Mouse (Mus musculus): ENCODE measurements around the gene Baiap2l1. TPM values are rescaled to one million over a fixed set of nuclear protein-coding genes. Genes with fewer than 3 reads are reported as not detected.
"Not testable (repeated sequence)": the region's sequence is repeated elsewhere in the genome, so short reads cannot be mapped to it uniquely, and the experiment has no call there.

Gene Baiap2l1
- total and polyA plus RNA-seq, 3 experiments: 0.11 TPM; not detected in 2

- no peak for ATAC-seq (ENCODE audit: extremely low read depth, insufficient number of reproducible peaks, low FRiP score, poor library complexity, severe bottlenecking)
- TF ChIP-seq TAL1 (conservative IDR thresholded peaks at IDR 0.05; ENCODE audit: low read depth, low read length) (no peak), CTCF (IDR thresholded peaks at IDR 0.05; ENCODE audit: low read depth, low read length) (no peak), GATA2 (IDR thresholded peaks at IDR 0.05; ENCODE audit: borderline replicate concordance, low read depth, low read length) (no peak), GATA1 (IDR thresholded peaks at IDR 0.05; ENCODE audit: borderline replicate concordance, low read length) (no peak)
- Histone ChIP-seq H3K27me3 (ENCODE audit: insufficient read depth, low read length) (no peaks in the 10 kb centered on the region), H3K36me3 (replicated peaks) (no peaks in the 10 kb centered on the region), H3K9me3 (replicated peaks) (no peaks in the 10 kb centered on the region), H3K4me3 (ENCODE audit: low read depth, low read length) (no peak overlapping the region), H3K4me1 (ENCODE audit: insufficient read depth, low read depth, low read length) (no peaks in the 10 kb centered on the region)
- no peak for DNase-seq (ENCODE audit: low spot score)
These were observed 16.8 kb downstream of the Baiap2l1 start for GRCm38 (mm10) chr5:144341085-144341484.

GRCm38 (mm10) chr5:144338787-144339186, 19.1 kb downstream of the Baiap2l1 start:
- no peak for DNase-seq (ENCODE audit: low spot score)
- Histone ChIP-seq H3K9me3 (replicated peaks) (no peaks in the 10 kb centered on the region), H3K4me1 (ENCODE audit: insufficient read depth, low read depth, low read length) (no peaks in the 10 kb centered on the region), H3K27me3 (ENCODE audit: insufficient read depth, low read length) (no peaks in the 10 kb centered on the region), H3K4me3 (ENCODE audit: low read depth, low read length) (no peak overlapping the region), H3K36me3 (replicated peaks) (no peaks in the 10 kb centered on the region)
- TF ChIP-seq GATA2 (IDR thresholded peaks at IDR 0.05; ENCODE audit: borderline replicate concordance, low read depth, low read length): no peak
- TF ChIP-seq CTCF (IDR thresholded peaks at IDR 0.05; ENCODE audit: low read depth, low read length): no peak
- TF ChIP-seq GATA1 (IDR thresholded peaks at IDR 0.05; ENCODE audit: borderline replicate concordance, low read length): no peak
- TF ChIP-seq POLR2AphosphoS5 (IDR thresholded peaks at IDR 0.05; ENCODE audit: insufficient replicate concordance, low read depth, low read length): no peak
- TF ChIP-seq TAL1 (conservative IDR thresholded peaks at IDR 0.05; ENCODE audit: low read depth, low read length): no peak
- ATAC-seq (ENCODE audit: extremely low read depth, insufficient number of reproducible peaks, low FRiP score, poor library complexity, severe bottlenecking): no peak

- not testable (repeated sequence) for H3K4me1 ChIP-seq (ENCODE audit: insufficient read depth, low read depth, low read length); ATAC-seq (ENCODE audit: extremely low read depth, insufficient number of reproducible peaks, low FRiP score, poor library complexity, severe bottlenecking); DNase-seq (ENCODE audit: low spot score); H3K4me3 ChIP-seq (ENCODE audit: low read depth, low read length); H3K9me3 ChIP-seq (replicated peaks); H3K27me3 ChIP-seq (ENCODE audit: insufficient read depth, low read length); H3K36me3 ChIP-seq (replicated peaks)
These were observed 22.6 kb downstream of the Baiap2l1 start for GRCm38 (mm10) chr5:144335357-144335756.

GRCm38 (mm10) chr5:144334010-144334409, 23.9 kb downstream of the Baiap2l1 start:
- Histone ChIP-seq H3K27me3 (ENCODE audit: insufficient read depth, low read length) (no peaks in the 10 kb centered on the region), H3K4me1 (ENCODE audit: insufficient read depth, low read depth, low read length) (no peaks in the 10 kb centered on the region), H3K9me3 (replicated peaks) (no peaks in the 10 kb centered on the region), H3K36me3 (replicated peaks) (no peaks in the 10 kb centered on the region), H3K4me3 (ENCODE audit: low read depth, low read length) (no peak overlapping the region)
- DNase-seq (ENCODE audit: low spot score) (no peak), ATAC-seq (ENCODE audit: extremely low read depth, insufficient number of reproducible peaks, low FRiP score, poor library complexity, severe bottlenecking) (no peak)
- no peak for TF ChIP-seq GATA2 (IDR thresholded peaks at IDR 0.05; ENCODE audit: borderline replicate concordance, low read depth, low read length)
- no peak for TF ChIP-seq GATA1 (IDR thresholded peaks at IDR 0.05; ENCODE audit: borderline replicate concordance, low read length)
- TF ChIP-seq POLR2AphosphoS5 (IDR thresholded peaks at IDR 0.05; ENCODE audit: insufficient replicate concordance, low read depth, low read length): no peak
- no peak for TF ChIP-seq CTCF (IDR thresholded peaks at IDR 0.05; ENCODE audit: low read depth, low read length)
- no peak for TF ChIP-seq TAL1 (conservative IDR thresholded peaks at IDR 0.05; ENCODE audit: low read depth, low read length)

- H3K4me3 ChIP-seq (ENCODE audit: low read depth, low read length): no peak overlapping the region
- TF ChIP-seq CTCF (IDR thresholded peaks at IDR 0.05; ENCODE audit: low read depth, low read length) (no peak), POLR2AphosphoS5 (IDR thresholded peaks at IDR 0.05; ENCODE audit: insufficient replicate concordance, low read depth, low read length) (no peak), GATA1 (IDR thresholded peaks at IDR 0.05; ENCODE audit: borderline replicate concordance, low read length) (no peak), GATA2 (IDR thresholded peaks at IDR 0.05; ENCODE audit: borderline replicate concordance, low read depth, low read length) (no peak), TAL1 (conservative IDR thresholded peaks at IDR 0.05; ENCODE audit: low read depth, low read length) (no peak)
These were observed 35.2 kb downstream of the Baiap2l1 start for GRCm38 (mm10) chr5:144322717-144323116.

GRCm38 (mm10) chr5:144321681-144322080, 36.2 kb downstream of the Baiap2l1 start:
- Histone ChIP-seq H3K4me3 (ENCODE audit: low read depth, low read length) (no peak overlapping the region), H3K27me3 (ENCODE audit: insufficient read depth, low read length) (no peaks in the 10 kb centered on the region), H3K9me3 (replicated peaks) (no peaks in the 10 kb centered on the region), H3K4me1 (ENCODE audit: insufficient read depth, low read depth, low read length) (no peaks in the 10 kb centered on the region), H3K36me3 (replicated peaks) (no peaks in the 10 kb centered on the region)
- no peak; the same call in 1 of the 2 replicates for ATAC-seq (ENCODE audit: extremely low read depth, insufficient number of reproducible peaks, low FRiP score, poor library complexity, severe bottlenecking)
- no peak for TF ChIP-seq GATA2 (IDR thresholded peaks at IDR 0.05; ENCODE audit: borderline replicate concordance, low read depth, low read length)
- DNase-seq (ENCODE audit: low spot score): no peak

More at GRCm38 (mm10) chr5:144322717-144323116, 35.2 kb downstream of the Baiap2l1 start:
- Histone ChIP-seq H3K9me3 (replicated peaks) (no peaks in the 10 kb centered on the region), H3K36me3 (replicated peaks) (no peaks in the 10 kb centered on the region), H3K27me3 (ENCODE audit: insufficient read depth, low read length) (no peaks in the 10 kb centered on the region), H3K4me1 (ENCODE audit: insufficient read depth, low read depth, low read length) (no peaks in the 10 kb centered on the region)
- no peak for DNase-seq (ENCODE audit: low spot score)
- no peak for ATAC-seq (ENCODE audit: extremely low read depth, insufficient number of reproducible peaks, low FRiP score, poor library complexity, severe bottlenecking)

- ATAC-seq (ENCODE audit: extremely low read depth, insufficient number of reproducible peaks, low FRiP score, poor library complexity, severe bottlenecking) (no peak), DNase-seq (ENCODE audit: low spot score) (no peak)
- Histone ChIP-seq H3K27me3 (ENCODE audit: insufficient read depth, low read length) (no peaks in the 10 kb centered on the region), H3K4me3 (ENCODE audit: low read depth, low read length) (no peak overlapping the region), H3K9me3 (replicated peaks) (no peaks in the 10 kb centered on the region), H3K4me1 (ENCODE audit: insufficient read depth, low read depth, low read length) (no peaks in the 10 kb centered on the region), H3K36me3 (replicated peaks) (no peaks in the 10 kb centered on the region)
- TF ChIP-seq GATA1 (IDR thresholded peaks at IDR 0.05; ENCODE audit: borderline replicate concordance, low read length): no peak
- TF ChIP-seq TAL1 (conservative IDR thresholded peaks at IDR 0.05; ENCODE audit: low read depth, low read length): no peak
These were observed 39.6 kb downstream of the Baiap2l1 start for GRCm38 (mm10) chr5:144318286-144318685.
